Mouse (Mus musculus) mouse trophoblast stem cell (cell line): ENCODE results near the gene Syne3.

Source experiments
- in situ Hi-C, 2 experiments: fragments of 300-500 bp; cut with MseI, MboI; formaldehyde crosslinking; loops; 2 replicates in 1 of 2; 3 replicates in 1 of 2; pipeline ENCODE4 v1.15.1; 2025

Gene Syne3

GRCm38 (mm10) chr12:105000487-105001283 lies 8.9 kb downstream of the Syne3 start:
- in situ Hi-C loops, result no loop called here

DNA sequence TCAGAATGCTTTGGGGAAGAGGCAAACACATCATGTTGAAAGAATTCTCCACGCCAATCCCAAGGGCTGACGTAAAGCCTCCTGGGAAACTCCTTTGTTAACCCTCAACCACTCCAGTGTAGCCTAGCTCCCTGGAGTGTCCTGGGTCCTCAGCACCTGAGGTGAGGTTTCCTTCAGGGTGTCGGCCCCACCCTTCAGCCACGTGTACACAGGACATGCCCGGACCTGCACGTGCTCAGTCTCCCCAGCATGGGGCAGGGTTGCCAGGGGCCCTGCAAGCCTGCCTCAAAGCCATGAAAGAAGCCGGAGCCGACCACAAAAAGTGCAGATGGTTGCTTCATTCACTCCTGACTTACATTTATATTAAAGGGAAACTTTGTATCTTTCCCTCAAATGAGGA lies 10.4 kb downstream of the Syne3 start:
- in situ Hi-C loops, result no loop called here

DNA sequence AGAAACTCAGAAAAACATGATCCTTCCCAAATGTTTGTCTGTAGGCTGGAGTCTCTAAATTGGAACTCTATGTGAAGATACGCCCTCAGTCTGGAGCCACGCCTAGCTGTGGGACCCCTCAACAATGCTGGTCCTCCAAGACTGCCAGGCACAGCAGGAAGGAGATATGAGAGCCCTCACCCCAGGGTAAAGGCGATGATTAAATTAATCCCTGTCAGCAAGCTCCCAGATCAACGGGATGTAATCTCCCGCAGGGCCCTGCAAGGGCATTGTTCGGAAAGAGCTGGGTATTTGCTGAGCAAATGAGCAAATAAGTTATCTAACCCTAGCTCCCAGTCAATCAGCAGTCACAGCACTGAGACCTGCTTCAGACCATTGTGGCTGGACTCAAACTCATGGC lies 11.1 kb downstream of the Syne3 start:
- in situ Hi-C loops, result no loop called here

- in situ Hi-C loops, result no loop called here
These were observed 11.8 kb downstream of the Syne3 start for GRCm38 (mm10) chr12:104997641-104998293.

GRCm38 (mm10) chr12:104997159-104997558 lies 12.4 kb downstream of the Syne3 start:
- in situ Hi-C loops, result no loop called here

DNA sequence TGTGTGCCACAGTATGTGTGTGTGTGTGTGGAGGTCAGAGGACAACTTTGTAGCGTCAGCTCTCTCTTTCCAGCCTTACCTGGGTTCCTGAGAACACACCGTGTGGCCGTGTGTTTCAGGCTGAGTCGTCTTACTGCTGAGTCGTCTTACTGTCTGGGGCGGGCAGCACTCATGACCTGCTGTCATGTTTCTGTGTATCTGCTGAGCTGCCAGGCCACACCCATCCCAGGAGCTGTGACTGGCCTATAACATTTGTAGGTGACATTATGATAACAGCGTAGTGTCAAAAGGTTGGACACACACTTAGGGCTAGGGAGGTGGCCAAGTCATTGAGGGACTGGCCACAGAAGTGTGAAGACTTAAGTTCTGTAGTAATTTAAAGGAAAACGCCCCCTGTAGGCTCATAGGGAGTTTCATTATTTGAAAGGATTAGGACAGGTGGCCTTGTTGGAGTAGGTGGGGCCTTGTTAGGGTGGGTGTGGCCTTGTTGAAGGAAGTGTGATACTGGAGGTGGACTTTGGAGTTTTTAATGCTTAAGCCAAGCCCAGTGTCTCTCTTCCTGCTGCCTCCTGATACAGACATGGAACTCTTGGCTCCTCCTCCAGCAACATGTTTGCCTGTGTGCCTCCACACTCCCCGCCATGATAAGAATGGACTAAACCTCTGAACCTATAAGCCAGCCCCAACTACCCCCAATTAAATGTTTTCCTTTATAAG lies 13.4 kb downstream of the Syne3 start:
- in situ Hi-C loops, result no loop called here

GRCm38 (mm10) chr12:104995259-104995876 lies 14.2 kb downstream of the Syne3 start:
- in situ Hi-C loops, result no loop called here

- in situ Hi-C loops, result no loop called here
These were observed 16.8 kb downstream of the Syne3 start for GRCm38 (mm10) chr12:104992838-104993237.

GRCm38 (mm10) chr12:104992123-104992741 lies 17.4 kb downstream of the Syne3 start:
- in situ Hi-C loops, result no loop called here

GRCm38 (mm10) chr12:104990741-104991454 lies 18.7 kb downstream of the Syne3 start:
- in situ Hi-C loops, result no loop called here

- in situ Hi-C loops, result no loop called here
These were observed 21.7 kb downstream of the Syne3 start for GRCm38 (mm10) chr12:104987936-104988335.

DNA sequence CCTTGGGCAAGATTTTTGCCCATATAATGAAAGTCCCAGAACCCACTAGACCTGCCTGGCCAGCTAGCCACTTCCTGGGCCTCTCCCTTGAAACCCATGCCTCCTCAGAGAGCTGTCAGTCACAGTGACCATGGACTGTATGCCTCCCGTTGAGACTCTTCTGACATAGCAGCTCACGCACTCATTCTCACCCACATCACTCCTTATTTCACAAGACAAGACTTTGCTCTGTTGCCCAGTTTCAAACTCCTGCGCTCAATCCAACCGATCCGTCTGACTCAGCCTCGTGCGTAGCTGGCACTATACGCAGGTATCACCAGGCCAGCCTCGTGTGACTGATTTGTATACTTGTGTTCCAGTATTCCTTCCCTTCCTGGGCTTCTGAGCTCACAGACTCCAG lies 22.8 kb downstream of the Syne3 start:
- in situ Hi-C loops, result no loop called here

DNA sequence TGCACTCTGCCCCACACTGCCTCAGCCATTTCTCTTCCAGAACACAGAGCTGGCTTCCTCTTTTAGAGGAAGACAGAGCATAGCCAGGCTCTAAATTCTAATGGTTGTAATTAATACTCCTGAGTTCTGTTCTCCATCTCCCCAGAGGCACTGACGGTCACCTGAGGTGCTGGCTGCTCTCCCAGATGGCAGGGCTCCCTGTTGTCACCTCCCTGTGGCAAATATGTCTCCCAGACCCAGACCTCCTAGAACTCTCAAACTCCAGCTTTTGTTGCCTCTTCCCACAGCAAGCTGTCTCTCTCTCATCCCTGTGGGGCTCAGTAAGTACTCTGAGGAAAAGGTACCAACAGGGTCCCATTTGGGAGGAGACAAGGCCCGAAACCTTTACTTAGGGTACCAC lies 23.6 kb downstream of the Syne3 start:
- in situ Hi-C loops, result no loop called here

- in situ Hi-C loops, result no loop called here
These were observed 24.5 kb downstream of the Syne3 start for GRCm38 (mm10) chr12:104985088-104985487.

- in situ Hi-C loops, result no loop called here
These were observed 26.1 kb downstream of the Syne3 start for GRCm38 (mm10) chr12:104983476-104983875.

- in situ Hi-C loops, result no loop called here
These were observed 30.5 kb downstream of the Syne3 start for GRCm38 (mm10) chr12:104978943-104979723.

DNA sequence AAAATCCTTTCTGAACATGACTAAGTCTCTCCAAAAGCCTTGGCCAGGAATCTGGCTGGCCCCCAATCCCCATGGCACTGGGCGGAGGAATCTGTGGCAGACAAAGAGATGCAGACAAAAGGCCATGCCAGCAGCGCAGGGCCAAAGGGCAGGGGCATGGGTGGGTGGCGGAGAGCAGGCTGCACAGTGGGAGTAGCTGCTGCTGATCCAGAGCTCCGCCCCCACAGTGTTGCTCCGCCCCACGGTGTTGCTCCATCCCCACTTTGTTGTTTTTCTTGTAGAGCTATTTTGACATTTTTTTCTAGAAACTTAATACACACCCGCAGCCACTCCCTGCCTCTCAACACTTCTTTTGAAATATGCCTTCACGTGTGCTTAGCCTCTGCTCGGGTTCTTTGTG lies 31.2 kb downstream of the Syne3 start:
- in situ Hi-C loops, result no loop called here

- in situ Hi-C loops, result no loop called here
These were observed 32.7 kb downstream of the Syne3 start for GRCm38 (mm10) chr12:104976903-104977302.

DNA sequence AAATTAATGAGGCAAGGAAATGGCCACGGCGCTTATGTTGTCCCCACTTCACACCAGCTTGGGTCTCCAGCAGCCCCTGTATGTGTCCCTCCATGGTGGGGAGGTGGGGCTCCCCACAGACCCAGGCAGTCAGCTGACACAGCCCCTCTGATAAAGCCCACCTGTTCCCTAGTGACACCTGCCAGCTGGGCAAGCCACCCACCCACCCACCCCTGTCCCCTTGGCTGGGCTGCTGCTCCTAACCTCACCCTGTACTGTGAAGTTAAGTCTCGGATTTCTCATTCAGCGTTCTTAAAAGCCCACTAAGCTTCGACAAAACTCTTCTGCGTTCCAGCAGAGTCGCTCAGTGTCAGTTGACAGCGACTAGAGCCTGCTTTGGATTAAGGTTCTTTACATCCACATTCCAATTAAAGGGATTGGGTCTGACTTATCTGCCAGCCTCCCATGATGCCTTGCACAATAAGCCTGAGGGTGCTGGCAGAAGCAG lies 33.2 kb downstream of the Syne3 start:
- in situ Hi-C loops, result no loop called here

DNA sequence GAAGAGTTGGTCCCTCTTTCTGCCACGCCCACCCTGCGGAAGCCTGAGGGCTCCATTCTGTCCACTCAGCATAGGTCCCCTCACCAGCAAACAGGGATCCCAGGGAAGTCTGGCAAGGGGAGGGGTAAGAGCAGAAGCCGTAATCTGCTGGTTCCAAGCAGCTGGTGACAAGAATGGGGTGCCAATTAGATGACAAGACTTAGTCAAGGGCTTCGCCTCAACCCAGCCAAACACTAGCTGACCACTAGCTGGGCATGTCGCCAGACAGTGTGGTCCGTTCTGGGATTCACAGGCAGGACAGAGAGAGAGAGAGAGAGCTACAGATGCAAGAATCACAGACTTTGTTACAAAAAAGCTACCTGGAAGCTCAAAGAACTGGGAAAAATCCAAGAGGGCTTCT lies 36.7 kb downstream of the Syne3 start:
- in situ Hi-C loops, result no loop called here
